Mouse (Mus musculus): Measurements from ENCODE around the gene Elf3. TPM values are rescaled to one million over a fixed set of nuclear protein-coding genes. Genes with fewer than 3 reads are reported as not detected.
A peak's percentile ranks its signal among the peaks of the same experiment; 100 is the strongest.
"Not testable (repeated sequence)": the region's sequence is repeated elsewhere in the genome, so short reads cannot be mapped to it uniquely, and the experiment has no call there.

The Elf3 gene
- total RNA-seq (2022): under 1 TPM in 1 of 4 experiments, not detected in 3; 0.14 TPM

GRCm38 (mm10) chr1:135258380-135259127 is at the start of gene Elf3:
Gene Elf3, minus strand, starts transcription at chr1:135258568.
- no peak for DNase-seq (ENCODE audit: low spot score)

GRCm38 (mm10) chr1:135290908-135291307 is 32.5 kb upstream of the Elf3 start:
- DNase-seq (ENCODE audit: low spot score): no peak

DNA sequence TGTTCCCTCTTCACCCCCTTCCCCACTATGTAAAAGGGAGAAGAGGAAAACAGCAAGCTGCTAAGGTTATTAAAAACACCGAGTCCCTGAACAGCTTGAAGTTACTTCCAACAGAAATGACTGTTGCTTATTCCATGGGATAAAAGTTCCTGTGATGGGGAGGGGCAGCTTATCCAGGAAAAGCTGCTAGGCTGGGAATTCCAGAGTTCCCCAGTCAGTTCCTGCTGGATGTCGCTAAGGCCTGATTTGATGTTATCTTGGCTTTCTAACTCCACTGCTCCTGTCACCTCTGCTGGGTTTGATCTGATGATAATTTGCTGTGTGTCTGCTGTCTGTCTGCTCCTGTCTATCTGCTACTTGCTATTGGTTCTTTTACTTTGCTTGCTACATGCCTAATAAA is 27.9 kb upstream of the Elf3 start:
- peak; percentile 31 for DNase-seq (ENCODE audit: low spot score)

DNA sequence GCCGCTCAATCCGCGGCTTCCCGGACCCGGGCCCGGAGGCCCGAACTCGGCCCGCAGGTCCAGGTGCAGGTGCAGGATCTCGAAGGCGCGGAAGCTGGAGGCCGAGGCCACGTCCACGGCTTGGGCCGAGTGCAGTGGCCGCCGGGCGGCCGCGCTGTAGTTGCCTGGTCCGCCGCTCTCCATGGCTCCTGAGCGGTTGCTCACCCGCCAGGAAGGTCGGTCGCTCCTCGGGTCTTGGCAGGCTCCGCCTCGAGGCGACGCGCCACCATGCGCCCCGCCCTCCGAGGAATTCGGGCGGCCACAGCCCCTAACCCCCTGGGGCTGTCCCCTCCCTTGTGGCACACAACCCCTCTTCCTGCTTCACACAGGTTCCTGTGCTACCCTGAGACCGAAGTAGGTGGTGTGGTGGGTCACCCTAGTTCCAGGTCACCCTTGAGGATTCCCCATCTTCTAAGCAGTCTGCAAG is 25.5 kb upstream of the Elf3 start, which contains the start of gene Rnpep:
TSS of gene Rnpep (minus strand) at position 259 of the 466 bp plus-strand sequence.
- DNase-seq (ENCODE audit: low spot score): peak; percentile 58

GRCm38 (mm10) chr1:135283287-135283825 is 25.0 kb upstream of the Elf3 start:
- DNase-seq (ENCODE audit: low spot score): peak; percentile 37

DNA sequence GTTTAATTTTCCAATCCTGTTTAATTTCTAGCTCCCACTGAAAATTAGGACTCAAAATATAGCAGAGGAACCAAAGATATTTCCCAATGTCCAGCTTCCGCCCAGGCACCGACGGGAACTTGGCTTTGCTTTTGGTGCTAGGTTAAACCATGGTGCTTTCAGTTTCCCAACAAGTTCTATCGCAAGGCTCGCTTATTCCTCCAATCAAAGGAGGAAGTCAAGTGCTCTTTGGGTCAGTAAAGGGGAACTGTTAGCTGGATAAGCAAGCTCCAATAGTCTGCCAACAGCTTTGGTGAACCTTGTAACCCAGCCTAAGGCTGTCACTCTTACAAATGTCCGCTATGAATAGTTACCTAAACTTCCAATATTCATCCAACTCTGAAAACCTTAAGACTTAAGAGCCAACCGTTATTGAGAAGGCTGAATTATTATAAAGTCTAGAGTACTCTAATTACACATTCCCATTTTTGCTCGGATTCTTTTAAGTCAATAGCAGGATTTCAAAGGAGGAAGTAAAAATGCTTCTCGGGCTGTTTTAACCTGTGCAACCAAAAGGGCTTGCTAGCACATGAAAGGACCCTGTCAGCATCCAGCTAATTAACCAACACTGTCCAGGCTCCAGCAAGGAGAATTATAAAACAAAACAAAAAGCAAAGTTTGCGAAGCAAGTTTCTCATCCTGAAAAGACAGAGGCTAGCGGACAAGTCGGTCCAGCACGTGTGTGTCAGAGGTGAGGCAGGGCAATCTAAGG is 24.3 kb upstream of the Elf3 start:
- peak; percentile 53 for DNase-seq (ENCODE audit: low spot score)

DNA sequence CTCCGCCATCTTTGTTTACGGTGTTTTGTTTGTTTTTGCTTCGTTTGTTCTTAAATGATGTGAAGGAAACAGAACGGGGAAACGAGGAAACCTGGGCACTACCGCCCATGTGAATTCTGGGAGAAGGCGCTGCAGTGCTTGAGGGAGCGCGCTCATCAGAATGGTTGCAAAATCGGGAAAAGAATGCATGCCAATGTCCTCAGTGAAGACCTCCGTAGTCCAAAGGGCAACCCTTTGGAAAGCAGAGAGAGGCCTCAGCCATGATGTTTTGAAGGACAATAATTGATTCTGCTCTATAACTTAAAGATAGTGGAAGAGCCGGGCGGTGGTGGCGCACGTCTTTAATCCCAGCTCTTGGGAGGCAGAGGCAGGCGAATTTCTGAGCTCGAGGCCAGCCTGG is 23.5 kb upstream of the Elf3 start:
- DNase-seq (ENCODE audit: low spot score): no peak

GRCm38 (mm10) chr1:135280646-135281045 is 22.3 kb upstream of the Elf3 start:
- DNase-seq (ENCODE audit: low spot score): peak; percentile 65

- DNase-seq (ENCODE audit: low spot score): no peak
Measured at GRCm38 (mm10) chr1:135271371-135271770, 13.0 kb upstream of the Elf3 start.

GRCm38 (mm10) chr1:135267663-135268446 is 9.5 kb upstream of the Elf3 start:
- no peak for DNase-seq (ENCODE audit: low spot score)

DNA sequence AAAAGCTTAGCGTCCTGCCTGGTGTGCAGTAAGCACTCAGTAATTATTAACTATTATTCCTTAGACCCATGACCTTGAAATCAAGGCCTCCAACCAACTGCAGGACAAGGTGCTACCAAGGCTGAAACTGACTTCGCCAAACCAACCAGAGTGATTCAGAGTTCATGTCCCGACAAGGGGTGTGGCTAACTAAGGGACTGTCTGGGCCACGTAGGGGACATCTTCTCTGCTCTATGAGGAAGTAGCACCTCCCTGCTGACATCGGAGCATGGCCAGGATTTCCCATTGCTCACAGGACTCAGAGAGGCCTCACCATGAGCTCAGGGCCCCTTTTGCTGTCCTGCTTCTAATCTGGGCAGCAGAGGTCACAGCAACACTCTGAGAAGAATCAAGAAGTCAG is 7.5 kb upstream of the Elf3 start:
- no peak for DNase-seq (ENCODE audit: low spot score)

GRCm38 (mm10) chr1:135263316-135263715 is 4.9 kb upstream of the Elf3 start:
- DNase-seq (ENCODE audit: low spot score): no peak

DNA sequence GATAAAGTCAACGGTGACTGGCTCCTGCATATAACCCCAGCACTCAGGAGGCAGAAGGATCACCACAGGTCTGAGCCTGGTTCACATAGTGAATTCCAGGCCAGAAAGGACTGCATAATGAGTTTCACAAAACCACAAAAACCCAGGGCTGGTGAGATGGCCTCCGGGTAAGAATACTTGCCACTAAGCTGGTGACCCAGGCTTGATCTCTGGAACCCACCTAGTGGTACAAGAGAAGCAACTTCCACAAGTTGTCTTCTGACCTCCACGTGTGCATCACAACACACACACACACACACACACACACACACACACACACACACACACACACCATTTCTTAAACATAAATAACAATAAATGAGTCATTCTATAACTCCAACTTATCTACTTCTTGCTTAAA is 4.0 kb upstream of the Elf3 start:
- no peak for DNase-seq (ENCODE audit: low spot score)

- DNase-seq (ENCODE audit: low spot score): no peak
Measured at GRCm38 (mm10) chr1:135260931-135261330, 2.6 kb upstream of the Elf3 start.

DNA sequence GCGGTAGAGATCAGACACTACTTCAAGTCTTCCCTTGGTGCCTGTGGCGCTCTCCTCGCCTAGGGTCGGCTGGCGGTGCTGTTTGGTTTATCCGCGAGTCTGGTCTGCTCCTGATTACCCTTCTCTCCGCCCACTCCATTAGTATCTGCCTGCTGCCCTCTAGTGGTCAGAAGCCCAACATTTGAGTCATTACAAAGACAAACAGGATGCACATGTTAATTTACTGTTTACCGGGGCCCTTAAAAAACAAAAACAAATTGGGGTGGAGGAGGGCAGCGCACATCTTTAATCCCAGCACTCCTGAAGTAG is 714 bp upstream of the Elf3 start:
- peak; percentile 71 for DNase-seq (ENCODE audit: low spot score)

DNA sequence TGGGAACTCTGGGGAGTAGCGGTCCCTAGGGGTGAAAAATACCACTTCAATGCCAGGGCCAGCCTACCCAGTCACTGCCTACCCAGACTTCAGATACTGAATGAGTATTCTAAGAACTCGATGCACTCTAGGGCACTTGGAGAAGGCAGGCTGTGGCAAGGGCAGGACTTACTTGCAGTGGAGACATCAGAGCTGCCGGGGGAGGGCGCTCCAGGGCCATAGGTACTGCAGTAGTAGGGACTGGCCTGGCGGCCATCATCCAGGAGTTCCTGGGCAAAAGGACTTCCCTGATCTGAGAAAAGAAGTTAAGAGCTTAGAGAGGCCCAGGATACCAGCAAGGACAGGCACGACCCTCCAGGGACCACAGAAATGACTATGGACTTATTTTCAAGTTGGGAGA is 2.1 kb downstream of the Elf3 start:
- no peak for DNase-seq (ENCODE audit: low spot score)

DNA sequence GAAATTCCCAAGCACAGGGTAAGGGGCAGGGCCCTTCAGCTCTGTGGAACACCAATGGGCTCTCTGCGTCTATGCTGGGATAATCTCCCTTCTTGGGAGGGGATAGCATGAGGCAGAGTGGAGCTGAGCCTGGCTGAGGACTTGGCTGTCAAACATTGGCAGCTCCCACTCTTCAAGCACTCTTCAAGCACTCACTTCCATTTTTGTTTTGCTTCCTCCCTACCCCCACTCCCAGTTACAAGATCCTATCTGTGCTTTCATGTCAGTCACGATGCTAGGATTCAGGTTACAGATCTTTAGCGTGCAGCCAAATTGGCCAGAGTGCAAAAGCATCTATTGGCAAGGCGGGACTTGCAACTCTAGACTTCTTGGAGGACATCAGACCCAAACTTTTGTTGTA is 5.5 kb downstream of the Elf3 start:
- no peak for DNase-seq (ENCODE audit: low spot score)

GRCm38 (mm10) chr1:135251405-135251804 is 7.0 kb downstream of the Elf3 start:
- DNase-seq (ENCODE audit: low spot score): no peak

- DNase-seq (ENCODE audit: low spot score): no peak
Measured at GRCm38 (mm10) chr1:135250706-135251105, 7.7 kb downstream of the Elf3 start.

DNA sequence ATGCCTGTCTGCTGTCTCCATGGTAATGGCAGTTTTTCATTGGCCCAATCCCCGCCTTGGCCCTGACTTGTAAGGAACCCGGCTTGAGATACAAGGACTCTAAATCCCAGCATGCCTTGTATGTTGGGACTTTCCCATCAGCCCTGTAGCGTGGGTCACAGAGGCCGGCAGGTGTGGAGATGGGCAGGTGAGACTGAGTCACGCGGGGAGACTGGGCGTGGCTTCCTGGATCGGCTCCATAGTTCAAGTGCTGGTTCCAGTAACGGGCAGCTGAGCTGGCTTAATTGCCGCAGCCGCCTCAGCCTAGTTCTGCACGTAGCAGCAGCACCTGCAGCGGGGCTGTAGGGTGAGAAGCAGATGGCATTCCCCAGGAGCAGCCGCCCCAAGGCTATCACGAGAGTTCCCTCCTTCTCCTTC is 9.9 kb downstream of the Elf3 start:
- DNase-seq (ENCODE audit: low spot score): no peak

DNA sequence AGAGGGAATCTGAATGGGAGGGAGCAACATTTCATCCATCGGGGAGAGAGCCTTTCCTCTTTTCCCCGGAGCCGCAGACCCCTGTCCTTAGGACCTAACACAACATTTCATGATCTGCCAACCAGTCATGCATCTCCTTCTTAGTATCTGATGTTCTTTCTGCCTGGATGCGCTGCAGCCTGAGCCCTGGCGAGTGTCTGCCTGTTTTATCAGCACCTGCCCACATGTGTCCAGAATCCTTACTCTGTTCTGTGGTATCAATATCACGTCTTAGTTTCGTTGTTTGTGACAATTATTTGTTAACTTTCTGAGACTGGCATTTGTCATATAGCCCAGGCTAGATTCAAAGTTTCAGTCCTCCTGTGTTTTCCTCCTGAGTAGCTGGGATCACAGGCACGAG is 14.4 kb downstream of the Elf3 start:
- DNase-seq (ENCODE audit: low spot score): no peak

DNA sequence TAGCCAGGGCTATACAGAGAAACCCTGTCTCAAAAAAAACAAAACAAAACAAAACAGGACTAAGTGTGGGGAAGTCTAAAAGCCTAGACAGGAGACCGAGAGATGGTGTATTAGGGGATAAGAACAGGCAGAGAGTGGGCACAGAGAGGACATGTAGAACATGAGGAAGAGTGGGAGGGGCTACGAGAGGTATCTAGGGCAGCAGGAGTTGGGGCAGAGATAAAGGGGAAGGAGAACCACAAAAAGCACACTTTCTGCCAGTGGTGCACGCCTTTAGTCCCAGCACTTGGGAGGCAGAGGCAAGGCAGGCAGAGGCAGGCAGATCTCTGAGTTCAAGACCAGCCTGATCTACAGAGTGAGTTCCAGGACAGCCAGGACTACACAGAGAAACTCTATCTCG is 18.2 kb downstream of the Elf3 start:
- DNase-seq (ENCODE audit: low spot score): not testable (repeated sequence)
